Mouse (Mus musculus) liver, embryonic 14.5 days (tissue): ENCODE data around the gene Upb1.

Experiments
- CTCF ChIP-seq: IDR thresholded peaks from 2 replicates; pipeline ENCODE4 v1.5.1; 2016; ENCODE audit warnings: antibody characterized with exemption, low read depth, control low read depth
- EP300 ChIP-seq: IDR thresholded peaks from 2 replicates; pipeline ENCODE4 v1.6.1; 2016; ENCODE audit warnings: antibody characterized with exemption, low read depth

- TF ChIP-seq EP300 (no peak), CTCF (no peak)
These were observed 81.4 kb downstream of the Upb1 start for GRCm38 (mm10) chr10:75482271-75482670.
